Mouse (Mus musculus) urinary bladder, postnatal 10 days (tissue): ENCODE results near the gene Ndufc1.
"Not testable (repeated sequence)": the region's sequence is repeated elsewhere in the genome, so short reads cannot be mapped to it uniquely, and the experiment has no call there.

Source experiments
- DNase-seq: peaks from one replicate; pipeline ENCODE4 v3.0.0; 2022; ENCODE audit warnings: low spot score

Ndufc1 gene

GRCm38 (mm10) chr3:51368011-51368410 lies 40.8 kb downstream of the Ndufc1 start:
- no peak for DNase-seq

GRCm38 (mm10) chr3:51366926-51367325 lies 41.9 kb downstream of the Ndufc1 start:
- no peak for DNase-seq

- DNase-seq = no peak
Measured at GRCm38 (mm10) chr3:51365517-51365882, 43.3 kb downstream of the Ndufc1 start.

- no peak for DNase-seq
Measured at GRCm38 (mm10) chr3:51364703-51365516, 43.9 kb downstream of the Ndufc1 start.

DNA sequence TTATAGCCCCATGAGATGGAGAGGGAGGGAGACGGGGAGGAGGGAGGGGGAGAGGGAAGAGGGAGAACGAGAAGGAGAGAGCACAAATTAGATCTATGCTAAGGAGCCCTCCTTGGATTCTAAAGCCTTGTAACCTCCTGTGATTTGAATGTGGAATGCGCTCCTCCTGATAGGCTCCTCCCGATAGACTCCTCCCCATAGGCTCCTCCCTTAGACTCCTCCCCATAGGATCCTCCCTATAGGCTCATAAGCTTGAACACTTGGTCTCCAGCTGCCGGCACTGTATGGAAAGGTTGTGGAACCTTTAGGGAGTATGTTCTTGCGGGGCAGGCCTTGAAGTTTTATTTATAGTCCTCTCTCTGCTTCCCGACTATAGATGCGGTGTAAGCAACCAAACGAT lies 47.7 kb downstream of the Ndufc1 start:
- DNase-seq = no peak

GRCm38 (mm10) chr3:51359558-51360307 lies 49.1 kb downstream of the Ndufc1 start:
- no peak for DNase-seq

GRCm38 (mm10) chr3:51358660-51359557 lies 49.9 kb downstream of the Ndufc1 start:
- no peak for DNase-seq

DNA sequence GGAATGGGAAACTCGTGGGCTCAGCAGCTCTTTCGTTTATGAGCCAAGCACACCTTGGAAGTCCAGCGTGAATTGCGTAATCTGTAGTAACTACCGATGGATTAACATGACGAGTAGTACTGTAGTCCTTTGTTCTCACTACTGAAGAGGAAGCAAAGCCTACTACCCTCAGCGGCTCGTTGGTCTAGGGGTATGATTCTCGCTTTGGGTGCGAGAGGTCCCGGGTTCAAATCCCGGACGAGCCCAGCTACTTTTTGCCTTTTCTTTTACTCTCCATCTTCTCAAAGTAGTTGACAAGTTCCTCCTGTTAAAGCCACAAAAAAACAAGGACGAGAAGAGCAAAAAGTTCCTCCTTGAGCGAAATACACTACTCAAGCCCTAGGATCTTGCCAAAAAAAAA lies 50.6 kb downstream of the Ndufc1 start:
- DNase-seq = no peak

GRCm38 (mm10) chr3:51357624-51358023 lies 51.2 kb downstream of the Ndufc1 start:
- DNase-seq = no peak

- DNase-seq = no peak
Measured at GRCm38 (mm10) chr3:51357078-51357477, 51.7 kb downstream of the Ndufc1 start.

- DNase-seq = not testable (repeated sequence)
Measured at GRCm38 (mm10) chr3:51354956-51355355, 53.8 kb downstream of the Ndufc1 start.
